Mouse (Mus musculus) cortical plate, adult 2 months (tissue): ENCODE data around the gene Usp31. TPM values are rescaled to one million over a fixed set of nuclear protein-coding genes. Genes with fewer than 3 reads are reported as not detected.

Source experiments
- H3K27ac ChIP-seq: fragments of 200-500 bp; 2 replicates; pipeline ENCODE4 v1.5.1; 2012; ENCODE audit warnings: low read length, control low read depth, inconsistent platforms; ENCODE audit not compliant: insufficient read depth
- H3K4me1 ChIP-seq: fragments of 200-500 bp; 2 replicates; pipeline ENCODE4 v1.6.1; 2011; ENCODE audit warnings: low read length; ENCODE audit not compliant: control insufficient read depth, insufficient read depth
- H3K4me3 ChIP-seq: fragments of 200-500 bp; 2 replicates; pipeline ENCODE4 v1.5.1; 2011; ENCODE audit warnings: mild to moderate bottlenecking, low read length, control low read depth; ENCODE audit not compliant: insufficient read depth
- CTCF ChIP-seq: fragments of 200-500 bp; IDR thresholded peaks from 2 replicates; pipeline ENCODE4 v1.5.1; 2011; ENCODE audit warnings: mild to moderate bottlenecking, control low read depth, low read length; ENCODE audit not compliant: insufficient read depth; ENCODE audit errors: extremely low read depth
- POLR2A ChIP-seq: fragments of 200-500 bp; IDR thresholded peaks from 2 replicates; pipeline ENCODE4 v1.6.1; 2011; ENCODE audit warnings: mild to moderate bottlenecking, low read length, control low read depth; ENCODE audit not compliant: insufficient read depth; ENCODE audit errors: extremely low read depth
- polyA plus RNA-seq: library from polyadenylated mRNA; depleted of rRNA; stranded (reverse); fragments of >200 nt; gene quantifications from 2 replicates; pipeline ENCODE4 v1.2.3, GENCODE M21; 2012

Usp31 gene
- polyA plus RNA-seq, 1 experiment = 29.1 TPM

GRCm38 (mm10) chr7:121677105-121677753, 29.8 kb downstream of the Usp31 start:
- TF ChIP-seq CTCF = no peak
- no peak for TF ChIP-seq POLR2A
- H3K4me3 ChIP-seq = no peak overlapping the region
- no peak overlapping the region for H3K27ac ChIP-seq
- H3K4me1 ChIP-seq = peaks cover 2% of the 10 kb centered on the region

- no peak overlapping the region for H3K4me3 ChIP-seq
- no peak for TF ChIP-seq CTCF
- no peaks in the 10 kb centered on the region; the same call in 1 of the 2 replicates for H3K4me1 ChIP-seq
- no peak overlapping the region for H3K27ac ChIP-seq
Measured at GRCm38 (mm10) chr7:121660705-121661104, 46.3 kb downstream of the Usp31 start.

GRCm38 (mm10) chr7:121658866-121659265, 48.2 kb downstream of the Usp31 start:
- H3K4me3 ChIP-seq = no peak overlapping the region
- no peak for TF ChIP-seq POLR2A
- TF ChIP-seq CTCF = no peak
- no peak overlapping the region for H3K27ac ChIP-seq
- peaks cover 3% of the 10 kb centered on the region for H3K4me1 ChIP-seq

DNA sequence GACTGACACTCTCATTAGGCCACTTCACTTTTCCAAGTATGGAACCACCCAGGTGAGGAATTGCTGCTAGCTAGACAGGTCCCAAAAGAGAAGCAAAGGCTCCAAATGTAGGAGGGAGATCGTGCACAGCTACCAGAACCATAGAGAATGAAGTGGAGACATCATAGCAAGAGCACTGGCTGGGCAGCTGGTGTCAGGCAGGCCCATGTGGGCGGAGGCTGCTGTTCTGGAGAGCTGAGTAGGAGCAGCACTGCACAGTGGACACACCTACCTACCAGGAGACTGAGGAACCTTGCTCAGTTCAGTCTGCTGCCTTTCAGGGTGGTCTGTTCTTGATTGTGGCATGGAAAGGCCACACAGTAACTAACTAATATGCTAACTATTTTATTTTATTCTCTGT, 52.4 kb downstream of the Usp31 start:
- Histone ChIP-seq H3K4me1 (peaks cover 3% of the 10 kb centered on the region), H3K4me3 (no peak overlapping the region), H3K27ac (no peak overlapping the region)
- TF ChIP-seq CTCF (no peak), POLR2A (no peak)

DNA sequence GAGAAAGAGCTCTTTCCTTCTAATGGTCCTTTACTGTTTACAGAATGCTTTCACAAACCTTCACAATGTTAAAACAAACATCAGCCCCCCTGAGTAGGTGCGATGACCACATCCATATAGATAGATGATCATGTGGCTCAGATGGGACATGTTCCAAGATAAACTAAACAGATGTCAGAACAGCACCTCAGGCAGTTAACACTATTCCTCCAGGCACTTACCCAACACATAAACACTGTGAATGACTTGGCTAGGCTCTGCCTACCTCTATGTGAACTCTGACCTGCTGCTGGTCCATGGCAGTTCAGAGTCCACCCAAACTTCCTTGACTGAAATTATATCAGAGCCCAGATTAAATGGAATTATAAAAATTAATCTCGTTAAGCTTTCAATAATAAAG, 54.4 kb downstream of the Usp31 start:
- H3K27ac ChIP-seq = no peak overlapping the region
- no peak overlapping the region for H3K4me3 ChIP-seq
- TF ChIP-seq POLR2A (no peak), CTCF (no peak)
- H3K4me1 ChIP-seq = peaks cover 3% of the 10 kb centered on the region

DNA sequence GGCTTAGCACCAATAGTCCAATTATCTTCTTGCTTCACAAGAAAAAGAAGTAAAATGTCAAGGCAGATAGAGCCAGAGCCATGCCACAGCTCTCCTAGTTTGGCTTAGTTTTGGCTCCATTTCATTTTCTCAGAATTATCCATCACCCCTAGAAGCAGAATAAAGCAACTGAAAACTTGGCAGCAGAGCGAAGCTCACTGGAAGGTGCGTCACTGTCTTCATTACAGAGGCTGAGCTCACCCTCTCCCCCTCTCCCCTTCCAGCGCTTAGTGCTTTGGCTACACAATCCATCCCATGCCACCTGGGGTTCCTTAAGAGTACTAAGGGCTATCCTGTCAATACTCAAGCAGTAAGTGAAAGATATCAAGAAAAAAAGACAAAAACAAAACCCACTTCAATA, 56.3 kb downstream of the Usp31 start:
- TF ChIP-seq POLR2A (no peak), CTCF (no peak)
- Histone ChIP-seq H3K4me1 (peaks cover 3% of the 10 kb centered on the region; the same call in 1 of the 2 replicates), H3K4me3 (no peak overlapping the region), H3K27ac (no peak overlapping the region)

DNA sequence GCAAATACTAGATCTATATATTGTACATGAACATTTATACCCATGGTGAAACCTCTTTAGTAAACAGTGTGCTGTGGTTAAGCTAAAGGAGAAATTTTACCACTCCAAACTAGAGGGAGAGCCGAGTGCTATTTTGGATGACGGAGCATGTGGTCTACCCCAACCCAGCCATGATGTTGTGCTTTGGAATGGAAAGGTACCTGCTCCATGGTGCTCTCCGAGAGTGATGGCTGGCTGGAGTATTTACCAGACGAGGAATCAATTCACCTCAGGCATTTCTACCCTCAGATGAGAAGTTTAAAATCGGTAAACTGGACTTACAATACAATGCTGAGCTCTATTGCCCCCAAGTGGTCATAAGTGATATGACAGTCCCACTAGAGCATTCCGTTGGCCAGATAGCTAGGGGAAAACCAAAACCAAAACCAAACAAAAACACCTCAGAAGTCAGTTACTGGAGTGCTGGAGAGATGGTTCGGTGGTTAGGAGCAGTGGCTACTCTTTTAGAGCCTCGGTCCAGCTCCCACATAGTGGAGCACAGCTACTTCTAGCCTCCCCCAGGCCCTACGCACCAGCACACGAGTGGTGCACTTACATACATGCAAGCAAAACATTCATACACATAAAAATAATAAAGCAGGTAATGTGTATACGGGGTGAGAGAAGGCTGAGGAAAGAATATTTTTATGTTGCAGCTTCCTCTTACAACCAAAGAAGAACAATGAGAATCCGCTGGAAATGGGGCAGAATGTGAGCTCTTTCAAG, 65.9 kb downstream of the Usp31 start:
- peak; percentile 58 for TF ChIP-seq CTCF
- TF ChIP-seq POLR2A = no peak
- H3K4me3 ChIP-seq = no peak overlapping the region
- peaks cover 4% of the 10 kb centered on the region for H3K4me1 ChIP-seq
- H3K27ac ChIP-seq = no peak overlapping the region

DNA sequence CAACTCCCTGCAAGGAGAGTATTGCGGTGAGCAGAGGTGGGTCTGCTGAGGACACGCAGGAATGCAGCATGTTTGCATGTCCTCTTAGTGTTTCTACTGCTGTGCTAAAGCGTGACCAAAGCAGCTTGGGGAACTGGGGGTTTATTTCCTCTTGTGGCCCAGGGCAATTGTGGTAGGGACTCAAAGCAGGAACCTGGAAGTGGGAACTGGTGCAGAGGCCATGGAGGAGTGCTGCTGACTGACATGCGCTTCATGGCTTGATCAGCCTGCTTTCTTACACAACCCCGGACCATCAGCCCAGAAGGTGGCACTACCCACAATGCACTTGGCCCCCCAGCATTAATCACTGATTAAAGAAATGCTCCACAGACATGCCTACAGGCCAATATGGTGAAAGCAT, 70.3 kb downstream of the Usp31 start:
- TF ChIP-seq POLR2A (no peak), CTCF (no peak)
- H3K4me3 ChIP-seq = no peak overlapping the region
- peaks cover 4% of the 10 kb centered on the region for H3K4me1 ChIP-seq
- no peak overlapping the region for H3K27ac ChIP-seq

DNA sequence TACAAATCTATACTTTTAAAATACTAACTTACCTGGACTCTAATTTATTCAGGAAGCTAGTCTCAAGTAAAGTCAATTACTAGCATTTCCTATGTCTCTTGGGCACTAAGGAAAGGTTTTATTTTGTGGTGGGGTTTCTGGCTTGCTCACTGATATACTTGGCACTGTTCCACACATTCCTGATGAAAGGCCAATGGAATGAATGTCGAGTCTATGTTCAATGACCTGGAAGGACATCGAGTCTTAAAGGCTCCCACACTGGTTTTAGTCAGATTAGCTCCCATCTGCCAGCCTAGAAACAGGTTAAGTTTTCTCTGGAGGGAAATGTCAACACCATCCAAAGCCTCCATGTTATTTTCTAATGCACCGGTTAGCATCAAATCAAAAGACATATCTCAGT, 72.8 kb downstream of the Usp31 start:
- peaks cover 4% of the 10 kb centered on the region for H3K4me1 ChIP-seq
- no peak overlapping the region for H3K27ac ChIP-seq
- no peak overlapping the region for H3K4me3 ChIP-seq
- no peak for TF ChIP-seq CTCF
- TF ChIP-seq POLR2A = no peak

DNA sequence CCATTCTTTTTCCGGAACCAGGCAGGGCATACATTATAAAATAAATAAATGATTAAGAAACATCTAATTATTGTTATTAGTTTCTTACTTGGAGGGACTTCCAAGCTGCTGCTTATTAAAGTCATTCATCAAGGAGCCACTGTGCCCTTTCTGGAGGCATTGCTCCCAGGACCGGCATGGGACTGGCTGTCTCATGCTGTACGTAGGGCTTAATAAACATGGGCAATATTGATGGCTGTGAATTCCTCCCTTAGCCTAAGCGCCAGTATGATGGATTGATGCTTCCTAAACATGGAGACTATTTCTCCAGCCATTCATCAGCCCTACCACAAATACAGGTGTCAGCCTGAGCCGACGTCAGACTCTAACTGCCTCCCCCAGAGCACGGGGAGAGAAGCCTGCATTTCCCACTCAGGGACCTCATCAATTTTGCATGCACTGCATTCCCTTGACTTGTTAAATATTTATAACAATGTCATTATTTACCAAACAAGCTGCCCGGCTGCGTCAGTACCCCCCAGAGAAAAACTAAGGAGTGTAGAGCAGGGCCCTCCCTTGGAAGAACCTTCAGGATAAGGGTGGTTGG, 84.1 kb downstream of the Usp31 start:
- no peak overlapping the region for H3K4me3 ChIP-seq
- TF ChIP-seq POLR2A = no peak
- H3K27ac ChIP-seq = no peak overlapping the region
- H3K4me1 ChIP-seq = no peaks in the 10 kb centered on the region
